Mouse (Mus musculus) limb, embryonic 14.5 days (tissue): Measurements from ENCODE around the gene Atf3. TPM values are rescaled to one million over a fixed set of nuclear protein-coding genes. Genes with fewer than 3 reads are reported as not detected.
A peak's percentile ranks its signal among the peaks of the same experiment; 100 is the strongest.

Source experiments
- ATAC-seq: fragments of 200-750 bp; cut with Nextera tagmentation; 2 replicates; pipeline ENCODE4 v1.8.0; 2017; ENCODE audit warnings: low read depth, moderate number of reproducible peaks, moderate TSS enrichment; ENCODE audit not compliant: low FRiP score
- DNase-seq: peaks from one replicate; pipeline ENCODE4 v3.0.0-alpha.2; 2015; ENCODE audit warnings: low spot score
- H3K27ac ChIP-seq: fragments of 300-500 bp; sonication (generic); replicated peaks from 2 replicates; pipeline ENCODE4 v1.5.1; 2014; ENCODE audit warnings: low read depth, mild to moderate bottlenecking, low read length, moderate library complexity, mixed read lengths
- H3K27me3 ChIP-seq: fragments of 300-500 bp; sonication (generic); 2 replicates; pipeline ENCODE4 v1.6.1; 2014; ENCODE audit warnings: low read length, mixed read lengths; ENCODE audit not compliant: control insufficient read depth, insufficient read depth
- H3K36me3 ChIP-seq: fragments of 300-500 bp; sonication (generic); 2 replicates; pipeline ENCODE4 v1.6.1; 2014; ENCODE audit warnings: mild to moderate bottlenecking, low read length, moderate library complexity, mixed read lengths; ENCODE audit not compliant: control insufficient read depth, insufficient read depth
- H3K4me1 ChIP-seq: fragments of 300-500 bp; sonication (generic); 2 replicates; pipeline ENCODE4 v1.6.1; 2014; ENCODE audit warnings: antibody characterized with exemption, low read length, mixed read lengths; ENCODE audit not compliant: control insufficient read depth, insufficient read depth
- H3K4me2 ChIP-seq: fragments of 300-500 bp; sonication (generic); replicated peaks from 2 replicates; pipeline ENCODE4 v1.6.1; 2014; ENCODE audit warnings: low read depth, mild to moderate bottlenecking, low read length, moderate library complexity; ENCODE audit not compliant: severe bottlenecking
- H3K4me3 ChIP-seq: fragments of 300-500 bp; sonication (generic); replicated peaks from 2 replicates; pipeline ENCODE4 v1.5.1; 2014; ENCODE audit warnings: low read length
- H3K9ac ChIP-seq: fragments of 300-500 bp; sonication (generic); 2 replicates; pipeline ENCODE4 v1.6.1; 2014; ENCODE audit warnings: mild to moderate bottlenecking, low read depth, low read length, moderate library complexity; ENCODE audit not compliant: severe bottlenecking
- H3K9me3 ChIP-seq: fragments of 300-500 bp; sonication (generic); 2 replicates; pipeline ENCODE4 v1.6.1; 2016; ENCODE audit warnings: low read length; ENCODE audit not compliant: control insufficient read depth
- POLR2A ChIP-seq: fragments of 200-500 bp; IDR thresholded peaks from 2 replicates; pipeline ENCODE4 v1.8.0; 2012; ENCODE audit warnings: inconsistent platforms, mild to moderate bottlenecking, moderate library complexity, borderline replicate concordance; ENCODE audit not compliant: insufficient read depth, insufficient read length; ENCODE audit errors: extremely low read depth
- WGBS: fragments of 180-500 bp; shearing (Covaris S2); extraction: QIAGEN DNeasy Blood & Tissue Kit; methylation state at CpG from one replicate; pipeline ENCODE4 v1.1.7; 2014; 5-methylcytosine and 5-hydroxymethylcytosine counted together
- polyA plus RNA-seq, 2 experiments: library from polyadenylated mRNA; depleted of rRNA in 1 of 2; stranded (reverse) in 1 of 2; unstranded in 1 of 2; fragments of >200 nt; fragmentation: Nextera tagmentation in 1 of 2; extraction: Ambion mirVana in 1 of 2; gene quantifications; 2 replicates each; pipeline versions ENCODE4 v1.2.1 to v1.2.3; 2012 to 2014

Gene Atf3
- polyA plus RNA-seq (2012; rRNA removed): 4.4 and 5.0 TPM in 2 replicates
- polyA plus RNA-seq (2014; fragmentation: Nextera tagmentation; extraction: Ambion mirVana): 5.6 and 5.9 TPM in 2 replicates

GRCm38 (mm10) chr1:191217939-191218338 is at the start of gene Atf3:
Gene Atf3 (minus strand): TSS chr1:191218039.
- ATAC-seq: no peak
- H3K27me3 ChIP-seq: no peaks in the 10 kb centered on the region
- H3K4me1 ChIP-seq: 0 out of 2 replicates have a peak, but pooled peaks cover 4% of the 10 kb centered on the region
- H3K9me3 ChIP-seq: no peaks in the 10 kb centered on the region
- 73% methylated on average over 6 of the region's 6 CpGs for WGBS
- no peak within 1 kb of the TSS for H3K9ac ChIP-seq
- no peak within 1 kb of the TSS for H3K27ac ChIP-seq
- DNase-seq: no peak
- no peaks in the 10 kb centered on the region for H3K36me3 ChIP-seq
- no peak for TF ChIP-seq POLR2A
- no peak within 1 kb of the TSS for H3K4me3 ChIP-seq
- H3K4me2 ChIP-seq: no peak within 1 kb of the TSS

GRCm38 (mm10) chr1:191267162-191267561 is 49.3 kb upstream of the Atf3 start:
- 63% methylated on average over 5 of the region's 5 CpGs for WGBS
- DNase-seq (no peak), ATAC-seq (no peak)
- Histone ChIP-seq H3K4me1 (peaks cover 5% of the 10 kb centered on the region; the same call in 1 of the 2 replicates), H3K36me3 (no peaks in the 10 kb centered on the region), H3K27ac (no peak overlapping the region), H3K27me3 (no peaks in the 10 kb centered on the region), H3K4me2 (no peak overlapping the region), H3K9ac (no peak overlapping the region), H3K9me3 (no peaks in the 10 kb centered on the region), H3K4me3 (no peak overlapping the region)
- TF ChIP-seq POLR2A: no peak

GRCm38 (mm10) chr1:191263471-191263870 is 45.6 kb upstream of the Atf3 start:
- 93% methylated on average over 5 of the region's 5 CpGs for WGBS
- Histone ChIP-seq H3K9ac (no peak overlapping the region), H3K4me2 (no peak overlapping the region), H3K27me3 (no peaks in the 10 kb centered on the region), H3K27ac (no peak overlapping the region), H3K36me3 (no peaks in the 10 kb centered on the region), H3K4me1 (peaks cover 9% of the 10 kb centered on the region; the same call in 1 of the 2 replicates), H3K9me3 (no peaks in the 10 kb centered on the region), H3K4me3 (no peak overlapping the region)
- ATAC-seq (no peak), DNase-seq (no peak)
- TF ChIP-seq POLR2A: no peak

GRCm38 (mm10) chr1:191261861-191262260 is 44.0 kb upstream of the Atf3 start:
- TF ChIP-seq POLR2A: no peak
- Histone ChIP-seq H3K27me3 (no peaks in the 10 kb centered on the region), H3K9me3 (no peaks in the 10 kb centered on the region), H3K4me3 (no peak overlapping the region), H3K9ac (no peak overlapping the region), H3K36me3 (no peaks in the 10 kb centered on the region), H3K4me2 (no peak overlapping the region), H3K27ac (no peak overlapping the region), H3K4me1 (peaks cover 4% of the 10 kb centered on the region; the same call in 1 of the 2 replicates)
- no peak for ATAC-seq
- DNase-seq: no peak
- WGBS: 24% methylated on average over 6 of the region's 6 CpGs

- H3K4me1 ChIP-seq: peaks cover 4% of the 10 kb centered on the region; the same call in 1 of the 2 replicates
- no peak overlapping the region for H3K27ac ChIP-seq
- ATAC-seq (no peak), DNase-seq (no peak)
- no peak overlapping the region for H3K4me3 ChIP-seq
- H3K4me2 ChIP-seq: no peak overlapping the region
- TF ChIP-seq POLR2A: no peak
- H3K36me3 ChIP-seq: no peaks in the 10 kb centered on the region
- no peak overlapping the region for H3K9ac ChIP-seq
- H3K27me3 ChIP-seq: no peaks in the 10 kb centered on the region
- 67% methylated on average over 5 of the region's 5 CpGs for WGBS
- H3K9me3 ChIP-seq: no peaks in the 10 kb centered on the region
Observed at GRCm38 (mm10) chr1:191259661-191260060, 41.8 kb upstream of the Atf3 start.

GRCm38 (mm10) chr1:191259121-191259520 is 41.3 kb upstream of the Atf3 start:
- peak overlapping the region; percentile 13; the same call in 1 of the 2 replicates for H3K4me2 ChIP-seq
- WGBS: 16% methylated on average over 7 of the region's 7 CpGs
- H3K4me1 ChIP-seq: peaks cover 4% of the 10 kb centered on the region; the same call in 1 of the 2 replicates

More at GRCm38 (mm10) chr1:191259121-191259520, 41.3 kb upstream of the Atf3 start:
- Histone ChIP-seq H3K27ac (no peak overlapping the region), H3K9me3 (no peaks in the 10 kb centered on the region), H3K36me3 (no peaks in the 10 kb centered on the region), H3K4me3 (no peak overlapping the region), H3K9ac (no peak overlapping the region), H3K27me3 (no peaks in the 10 kb centered on the region)
- DNase-seq (no peak), ATAC-seq (no peak)
- TF ChIP-seq POLR2A: no peak
